Mouse (Mus musculus) stomach, embryonic 15.5 days (tissue): Measurements from ENCODE around the gene Polr1b. TPM values are rescaled to one million over a fixed set of nuclear protein-coding genes. Genes with fewer than 3 reads are reported as not detected.

ENCODE experiments used
- ATAC-seq: fragments of 200-750 bp; cut with Nextera tagmentation; 2 replicates; pipeline ENCODE4 v1.8.0; 2017; ENCODE audit warnings: low read depth, moderate number of reproducible peaks, moderate TSS enrichment; ENCODE audit not compliant: insufficient read depth, low FRiP score
- H3K27ac ChIP-seq: fragments of 300-500 bp; sonication (generic); 2 replicates; pipeline ENCODE4 v1.5.1; 2015; ENCODE audit warnings: mild to moderate bottlenecking, inconsistent platforms
- H3K27me3 ChIP-seq: fragments of 300-500 bp; sonication (generic); replicated peaks from 2 replicates; pipeline ENCODE4 v1.6.1; 2015; ENCODE audit warnings: inconsistent platforms
- H3K36me3 ChIP-seq: fragments of 300-500 bp; sonication (generic); 2 replicates; pipeline ENCODE4 v1.6.1; 2015; ENCODE audit warnings: inconsistent platforms
- H3K4me1 ChIP-seq: fragments of 300-500 bp; sonication (generic); 2 replicates; pipeline ENCODE4 v1.6.1; 2015; ENCODE audit warnings: inconsistent platforms
- H3K4me2 ChIP-seq: fragments of 300-500 bp; sonication (generic); 2 replicates; pipeline ENCODE4 v1.6.1; 2015; ENCODE audit warnings: mild to moderate bottlenecking, inconsistent platforms
- H3K4me3 ChIP-seq: fragments of 300-500 bp; sonication (generic); replicated peaks from 2 replicates; pipeline ENCODE4 v1.5.1; 2015; ENCODE audit warnings: inconsistent platforms
- H3K9ac ChIP-seq: fragments of 300-500 bp; sonication (generic); 2 replicates; pipeline ENCODE4 v1.6.1; 2015; ENCODE audit warnings: inconsistent platforms
- H3K9me3 ChIP-seq: fragments of 300-500 bp; sonication (generic); 2 replicates; pipeline ENCODE4 v1.6.1; 2016; ENCODE audit warnings: inconsistent platforms
- WGBS: fragments of 180-500 bp; shearing (Covaris S2); methylation state at CpG from one replicate; pipeline ENCODE4 v1.1.7; 2015; 5-methylcytosine and 5-hydroxymethylcytosine counted together
- polyA plus RNA-seq: library from polyadenylated mRNA; unstranded; fragments of >200 nt; fragmentation: Nextera tagmentation; extraction: Ambion mirVana; gene quantifications from 2 replicates; pipeline ENCODE4 v1.2.1, GENCODE M21; 2015

Gene Polr1b
- polyA plus RNA-seq, 1 experiment from 2014 or later, result 26.9 TPM

GRCm38 (mm10) chr2:129079194-129079593 lies 21.6 kb upstream of the Polr1b start:
- ATAC-seq, result no peak
- H3K9me3 ChIP-seq, result no peaks in the 10 kb centered on the region
- H3K27ac ChIP-seq, result no peak overlapping the region
- H3K9ac ChIP-seq, result no peak overlapping the region
- H3K27me3 ChIP-seq, result no peaks in the 10 kb centered on the region
- H3K4me3 ChIP-seq, result no peak overlapping the region
- no peak overlapping the region for H3K4me2 ChIP-seq
- no peaks in the 10 kb centered on the region for H3K4me1 ChIP-seq
- H3K36me3 ChIP-seq, result peaks cover 17% of the 10 kb centered on the region; the same call in 1 of the 2 replicates
- 71% methylated on average over 2 of the region's 2 CpGs for WGBS

GRCm38 (mm10) chr2:129081097-129081496 lies 19.7 kb upstream of the Polr1b start:
- ATAC-seq, result no peak
- H3K36me3 ChIP-seq, result peaks cover 21% of the 10 kb centered on the region; the same call in 1 of the 2 replicates
- H3K9me3 ChIP-seq, result no peaks in the 10 kb centered on the region
- H3K27ac ChIP-seq, result no peak overlapping the region
- no peaks in the 10 kb centered on the region for H3K27me3 ChIP-seq
- 69% methylated on average over 13 of the region's 13 CpGs for WGBS
- no peak overlapping the region for H3K4me3 ChIP-seq
- no peaks in the 10 kb centered on the region for H3K4me1 ChIP-seq
- H3K9ac ChIP-seq, result no peak overlapping the region
- no peak overlapping the region for H3K4me2 ChIP-seq

- H3K27me3 ChIP-seq, result no peaks in the 10 kb centered on the region
- peaks cover 13% of the 10 kb centered on the region; the same call in 1 of the 2 replicates for H3K36me3 ChIP-seq
- WGBS, result 90% methylated on average over 5 of the region's 5 CpGs
- no peak overlapping the region for H3K9ac ChIP-seq
- no peak overlapping the region for H3K4me2 ChIP-seq
- H3K4me1 ChIP-seq, result no peaks in the 10 kb centered on the region
- no peak for ATAC-seq
- H3K4me3 ChIP-seq, result no peak overlapping the region
- no peaks in the 10 kb centered on the region for H3K9me3 ChIP-seq
- no peak overlapping the region for H3K27ac ChIP-seq
Observed at GRCm38 (mm10) chr2:129083514-129083913, 17.3 kb upstream of the Polr1b start.

DNA sequence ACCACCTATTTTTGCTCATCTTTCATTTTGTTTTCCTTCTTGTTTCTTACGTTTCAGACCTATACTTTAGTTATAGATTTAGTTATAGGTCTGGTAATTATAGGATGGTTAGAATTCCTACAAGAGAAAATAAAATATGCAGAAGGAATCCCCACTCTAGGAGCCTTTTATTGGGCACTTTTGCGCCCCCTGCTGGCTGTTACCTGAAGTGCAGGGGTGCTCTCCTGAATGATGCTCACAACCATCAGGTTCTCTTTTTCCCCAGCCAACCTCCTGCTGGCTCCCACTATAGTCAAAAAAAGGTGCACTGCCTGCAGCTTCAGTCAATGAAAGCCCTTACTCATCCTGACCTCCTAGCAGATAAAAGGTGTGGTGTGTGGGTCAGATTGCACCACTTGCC lies 15.8 kb upstream of the Polr1b start:
- no peak overlapping the region for H3K27ac ChIP-seq
- no peaks in the 10 kb centered on the region for H3K9me3 ChIP-seq
- no peak for ATAC-seq
- H3K4me2 ChIP-seq, result no peak overlapping the region
- 51% methylated on average over 2 of the region's 2 CpGs for WGBS
- H3K4me1 ChIP-seq, result no peaks in the 10 kb centered on the region
- no peaks in the 10 kb centered on the region for H3K27me3 ChIP-seq
- H3K36me3 ChIP-seq, result peaks cover 13% of the 10 kb centered on the region
- H3K9ac ChIP-seq, result no peak overlapping the region
- no peak overlapping the region for H3K4me3 ChIP-seq

DNA sequence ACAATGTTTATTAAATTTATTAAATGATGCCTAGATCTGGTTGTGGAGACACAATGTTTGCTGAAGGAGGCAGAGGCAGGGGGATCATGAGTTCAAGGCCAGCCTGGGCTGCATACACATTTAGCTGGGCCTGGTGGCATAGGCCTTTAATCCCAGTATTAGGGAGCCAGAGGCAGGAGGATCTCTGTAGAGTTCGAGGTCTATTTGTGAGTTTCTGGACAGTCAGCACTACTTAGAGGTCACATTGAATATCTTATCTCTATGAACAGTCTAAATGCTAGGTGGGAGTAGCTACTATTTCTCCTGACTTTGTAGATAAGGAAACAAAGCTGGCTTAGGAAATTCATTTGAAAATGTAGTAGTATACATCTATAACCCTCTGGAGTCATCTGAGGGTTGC lies 13.3 kb upstream of the Polr1b start:
- no peak for ATAC-seq
- no peak overlapping the region for H3K4me2 ChIP-seq

GRCm38 (mm10) chr2:129090370-129090769 lies 10.4 kb upstream of the Polr1b start:
- peaks cover 14% of the 10 kb centered on the region for H3K36me3 ChIP-seq
- H3K4me1 ChIP-seq, result no peaks in the 10 kb centered on the region
- 73% methylated on average over 4 of the region's 4 CpGs for WGBS

More for the DNA sequence above, 13.3 kb upstream of the Polr1b start:
- Histone ChIP-seq H3K9me3 (no peaks in the 10 kb centered on the region), H3K4me1 (no peaks in the 10 kb centered on the region), H3K36me3 (peaks cover 10% of the 10 kb centered on the region; the same call in 1 of the 2 replicates), H3K27ac (no peak overlapping the region), H3K27me3 (no peaks in the 10 kb centered on the region), H3K9ac (no peak overlapping the region), H3K4me3 (no peak overlapping the region)
- 89% methylated on average over 1 of the region's 1 CpGs for WGBS

GRCm38 (mm10) chr2:129092810-129093209 lies 8.0 kb upstream of the Polr1b start:
- no peaks in the 10 kb centered on the region for H3K4me1 ChIP-seq
- H3K4me3 ChIP-seq, result no peak overlapping the region
- H3K9ac ChIP-seq, result no peak overlapping the region
- 92% methylated on average over 12 of the region's 12 CpGs for WGBS
- no peak overlapping the region for H3K4me2 ChIP-seq
- H3K27me3 ChIP-seq, result no peaks in the 10 kb centered on the region
- peaks cover 11% of the 10 kb centered on the region for H3K36me3 ChIP-seq
- H3K9me3 ChIP-seq, result no peaks in the 10 kb centered on the region
- H3K27ac ChIP-seq, result no peak overlapping the region
- no peak for ATAC-seq

More at GRCm38 (mm10) chr2:129090370-129090769, 10.4 kb upstream of the Polr1b start:
- H3K27me3 ChIP-seq, result no peaks in the 10 kb centered on the region
- H3K9me3 ChIP-seq, result no peaks in the 10 kb centered on the region
- no peak for ATAC-seq
- no peak overlapping the region for H3K27ac ChIP-seq
- H3K9ac ChIP-seq, result no peak overlapping the region
- no peak overlapping the region for H3K4me2 ChIP-seq
- no peak overlapping the region for H3K4me3 ChIP-seq

- H3K4me3 ChIP-seq, result no peak overlapping the region
- H3K4me2 ChIP-seq, result no peak overlapping the region
- no peak overlapping the region for H3K9ac ChIP-seq
- H3K36me3 ChIP-seq, result peaks cover 11% of the 10 kb centered on the region
- WGBS, result 87% methylated on average over 18 of the region's 18 CpGs
- no peaks in the 10 kb centered on the region for H3K9me3 ChIP-seq
- H3K4me1 ChIP-seq, result no peaks in the 10 kb centered on the region
- no peak for ATAC-seq
- H3K27ac ChIP-seq, result no peak overlapping the region
- no peaks in the 10 kb centered on the region for H3K27me3 ChIP-seq
Observed at GRCm38 (mm10) chr2:129093926-129094724, 6.7 kb upstream of the Polr1b start.

- no peak for ATAC-seq
- Histone ChIP-seq H3K4me2 (no peak overlapping the region), H3K9ac (no peak overlapping the region), H3K9me3 (no peaks in the 10 kb centered on the region), H3K36me3 (peaks cover 58% of the 10 kb centered on the region), H3K27ac (no peak overlapping the region), H3K4me1 (no peaks in the 10 kb centered on the region), H3K27me3 (no peaks in the 10 kb centered on the region), H3K4me3 (no peak overlapping the region)
- 94% methylated on average over 5 of the region's 5 CpGs for WGBS
Observed at GRCm38 (mm10) chr2:129112924-129113323, 12.1 kb downstream of the Polr1b start.

GRCm38 (mm10) chr2:129115706-129116367 lies 15.0 kb downstream of the Polr1b start:
- Histone ChIP-seq H3K4me3 (no peak overlapping the region), H3K9me3 (no peaks in the 10 kb centered on the region), H3K36me3 (peaks cover 66% of the 10 kb centered on the region), H3K4me2 (no peak overlapping the region), H3K9ac (no peak overlapping the region), H3K4me1 (no peaks in the 10 kb centered on the region), H3K27me3 (no peaks in the 10 kb centered on the region), H3K27ac (no peak overlapping the region)
- 91% methylated on average over 9 of the region's 9 CpGs for WGBS
- no peak for ATAC-seq

- no peaks in the 10 kb centered on the region for H3K4me1 ChIP-seq
- H3K27ac ChIP-seq, result no peak overlapping the region
- H3K27me3 ChIP-seq, result no peaks in the 10 kb centered on the region
- H3K9me3 ChIP-seq, result no peaks in the 10 kb centered on the region
- H3K4me2 ChIP-seq, result no peak overlapping the region
- H3K4me3 ChIP-seq, result no peak overlapping the region
- ATAC-seq, result no peak
- WGBS, result 97% methylated on average over 1 of the region's 1 CpGs
- no peak overlapping the region for H3K9ac ChIP-seq
- H3K36me3 ChIP-seq, result peaks cover 64% of the 10 kb centered on the region
Observed at GRCm38 (mm10) chr2:129116368-129116739, 15.6 kb downstream of the Polr1b start.

DNA sequence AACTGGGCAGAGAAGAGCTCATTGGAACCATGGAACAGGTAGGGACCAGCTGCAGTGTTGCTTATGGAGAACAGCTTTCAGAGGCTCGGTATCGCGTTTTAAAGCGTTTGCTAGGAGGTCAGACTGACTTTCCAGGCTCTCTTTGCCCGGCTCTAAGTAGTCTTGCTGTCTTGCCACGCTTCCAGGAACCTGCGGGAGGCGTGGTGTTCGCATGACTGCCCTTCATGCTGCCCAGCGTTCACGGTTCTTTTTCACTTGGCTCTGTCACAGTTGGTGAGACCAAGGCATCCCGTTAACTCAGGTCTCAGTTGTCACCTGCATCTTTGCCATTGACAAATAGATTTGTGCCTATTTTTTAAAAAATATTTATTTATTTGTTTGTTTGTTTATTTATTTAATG lies 17.3 kb downstream of the Polr1b start:
- Histone ChIP-seq H3K27me3 (no peaks in the 10 kb centered on the region), H3K27ac (no peak overlapping the region), H3K9ac (no peak overlapping the region), H3K4me1 (no peaks in the 10 kb centered on the region), H3K36me3 (peaks cover 64% of the 10 kb centered on the region), H3K9me3 (no peaks in the 10 kb centered on the region), H3K4me2 (no peak overlapping the region), H3K4me3 (no peak overlapping the region)
- 95% methylated on average over 12 of the region's 12 CpGs for WGBS
- ATAC-seq, result no peak
